Mouse (Mus musculus) heart, adult 2 months (tissue): Measurements from ENCODE around the gene Mest.

Source experiments
- CTCF ChIP-seq: fragments of 200-600 bp; IDR thresholded peaks from 2 replicates; pipeline ENCODE4 v1.8.1; 2022; ENCODE audit warnings: antibody characterized with exemption, mild to moderate bottlenecking, moderate library complexity
- EP300 ChIP-seq: fragments of 200-500 bp; IDR thresholded peaks from 2 replicates; pipeline ENCODE4 v1.6.1; 2011; ENCODE audit warnings: low read depth, low read length, control low read depth; ENCODE audit not compliant: insufficient read depth
- POLR2A ChIP-seq: fragments of 200-500 bp; IDR thresholded peaks from 2 replicates; pipeline ENCODE4 v1.6.1; 2011; ENCODE audit warnings: mild to moderate bottlenecking, low read depth, low read length, control low read depth; ENCODE audit not compliant: insufficient read depth

DNA sequence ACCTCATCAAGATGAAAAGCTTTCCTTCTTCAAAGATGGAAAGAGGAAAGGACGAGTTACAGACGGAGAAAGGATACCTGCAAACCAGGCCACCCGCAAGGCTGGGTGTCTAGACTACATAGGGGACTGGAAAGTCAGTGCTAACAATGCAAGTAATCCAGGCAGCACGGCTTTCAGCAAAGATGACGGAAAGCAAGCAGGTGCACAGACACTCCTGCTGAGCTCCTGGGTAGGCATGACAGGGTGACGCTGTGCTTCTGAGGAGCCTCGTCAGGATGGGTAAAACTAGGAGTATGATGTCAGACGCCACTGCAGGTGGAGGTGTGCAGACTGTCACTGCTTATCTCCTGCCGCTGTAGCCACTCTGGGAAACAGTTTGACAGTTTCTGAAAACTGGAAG, 45.8 kb upstream of the Mest start:
- no peak for TF ChIP-seq EP300
- TF ChIP-seq POLR2A, result no peak
- TF ChIP-seq CTCF, result no peak
